Mouse (Mus musculus): ENCODE measurements around the gene Ndufaf7.
A peak's percentile ranks its signal among the peaks of the same experiment; 100 is the strongest.

The Ndufaf7 gene

GRCm38 (mm10) chr17:78936466-78937228 lies at the start of gene Ndufaf7, which contains the start of gene Cebpz:
Gene Ndufaf7 (plus strand): TSS chr17:78937136.
Gene Cebpz (minus strand): TSS chr17:78937066.
- DNase-seq (ENCODE audit: low read depth, low spot score), result peak; percentile 99

DNA sequence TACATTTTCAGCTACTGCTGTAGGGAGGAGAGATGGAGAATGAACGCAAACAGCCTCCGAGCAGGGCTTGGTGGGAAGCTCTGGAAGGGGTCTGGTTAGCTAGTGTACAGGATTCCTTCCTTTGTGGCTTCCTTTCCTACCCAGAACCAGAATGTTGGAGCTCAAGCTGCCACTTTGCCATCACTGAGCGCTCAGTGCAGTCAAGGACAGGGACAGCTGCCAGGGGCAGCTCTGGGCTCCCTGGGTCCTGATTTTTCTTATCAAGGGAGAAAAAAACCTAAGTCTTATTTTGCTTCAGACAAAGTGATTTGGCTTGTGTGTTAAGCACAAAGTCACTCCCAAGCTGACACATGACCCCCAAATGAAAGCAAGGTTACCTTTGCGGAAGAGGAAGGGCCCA lies 48.4 kb upstream of the Ndufaf7 start:
- DNase-seq (ENCODE audit: low read depth, low spot score), result no peak

GRCm38 (mm10) chr17:78889184-78889583 lies 47.8 kb upstream of the Ndufaf7 start:
- DNase-seq (ENCODE audit: low read depth, low spot score), result no peak

- no peak for DNase-seq (ENCODE audit: low read depth, low spot score)
These were observed 45.9 kb upstream of the Ndufaf7 start for GRCm38 (mm10) chr17:78891020-78891419.

GRCm38 (mm10) chr17:78894991-78895390 lies 41.9 kb upstream of the Ndufaf7 start:
- DNase-seq (ENCODE audit: low read depth, low spot score), result no peak

- peak; percentile 58 for DNase-seq (ENCODE audit: low read depth, low spot score)
These were observed 41.5 kb upstream of the Ndufaf7 start for GRCm38 (mm10) chr17:78895394-78895793.

GRCm38 (mm10) chr17:78903158-78903557 lies 33.8 kb upstream of the Ndufaf7 start:
- DNase-seq (ENCODE audit: low read depth, low spot score), result no peak

GRCm38 (mm10) chr17:78906892-78907291 lies 30.0 kb upstream of the Ndufaf7 start, which contains the start of gene Sult6b1:
Gene Sult6b1 (minus strand): TSS chr17:78906992.
- DNase-seq (ENCODE audit: low read depth, low spot score), result no peak

DNA sequence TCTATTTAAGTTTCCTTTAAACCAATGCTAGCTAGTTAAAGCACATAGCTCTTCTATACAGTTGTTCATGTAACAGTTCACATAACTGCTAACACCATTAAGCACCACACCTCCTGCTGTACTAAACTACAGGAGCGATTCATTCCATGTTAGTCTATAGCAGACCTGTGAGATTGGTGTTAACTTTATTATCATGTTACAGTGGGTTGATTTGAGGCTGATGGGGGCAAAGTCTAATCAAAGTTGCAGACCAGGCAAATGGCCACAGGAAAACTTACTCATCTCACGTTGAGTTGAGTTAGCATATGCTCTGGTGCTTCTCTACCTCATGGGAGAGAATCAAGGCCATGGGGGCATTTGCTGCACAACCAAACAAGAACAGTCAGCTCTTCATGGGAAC lies 27.6 kb upstream of the Ndufaf7 start:
- no peak for DNase-seq (ENCODE audit: low read depth, low spot score)

DNA sequence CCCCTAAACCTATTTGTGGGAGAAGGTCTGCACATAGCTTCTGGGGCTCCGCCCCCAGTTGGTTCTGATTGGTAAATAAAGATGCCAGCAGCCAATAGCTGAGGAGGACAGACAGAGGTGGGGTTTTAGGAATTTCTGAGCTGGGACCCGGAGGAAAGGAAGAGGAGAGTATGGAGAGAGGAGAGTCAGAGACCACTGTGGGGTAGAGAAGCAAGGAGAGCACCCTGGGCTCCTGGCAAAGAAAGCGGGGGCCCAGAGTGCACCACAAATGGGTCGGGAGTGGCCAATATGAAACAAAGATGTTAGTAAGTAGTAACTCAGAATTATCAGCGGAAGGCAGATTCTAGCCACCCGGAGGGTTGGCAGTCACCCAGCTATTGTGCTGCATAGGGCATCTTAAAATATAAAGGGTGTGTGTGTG lies 24.1 kb upstream of the Ndufaf7 start:
- no peak for DNase-seq (ENCODE audit: low read depth, low spot score)

DNA sequence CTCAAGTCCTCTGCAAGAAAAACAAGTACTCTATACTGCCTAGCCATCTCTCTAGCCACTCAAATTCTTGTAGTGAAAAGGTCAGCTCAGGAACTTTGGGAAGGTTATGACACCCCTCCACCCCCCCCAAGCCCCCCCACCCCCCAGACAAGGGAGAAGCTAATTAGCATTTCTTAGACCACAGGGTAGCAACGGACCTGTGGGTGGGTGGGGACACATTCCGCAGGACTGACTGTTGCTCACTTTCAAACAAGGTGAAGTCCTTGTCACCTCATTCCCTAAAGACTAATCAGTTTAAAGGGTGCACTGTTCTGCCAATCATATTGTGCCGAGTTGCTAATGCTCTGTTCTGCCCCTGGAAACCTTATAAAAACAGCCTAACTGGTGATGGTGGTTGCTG lies 23.0 kb upstream of the Ndufaf7 start:
- no peak for DNase-seq (ENCODE audit: low read depth, low spot score)

GRCm38 (mm10) chr17:78915772-78916171 lies 21.2 kb upstream of the Ndufaf7 start:
- DNase-seq (ENCODE audit: low read depth, low spot score), result no peak

GRCm38 (mm10) chr17:78916369-78916813 lies 20.5 kb upstream of the Ndufaf7 start, which contains the start of gene Cebpzos:
Gene Cebpzos (plus strand): TSS chr17:78916500.
- DNase-seq (ENCODE audit: low read depth, low spot score), result peak; percentile 90

DNA sequence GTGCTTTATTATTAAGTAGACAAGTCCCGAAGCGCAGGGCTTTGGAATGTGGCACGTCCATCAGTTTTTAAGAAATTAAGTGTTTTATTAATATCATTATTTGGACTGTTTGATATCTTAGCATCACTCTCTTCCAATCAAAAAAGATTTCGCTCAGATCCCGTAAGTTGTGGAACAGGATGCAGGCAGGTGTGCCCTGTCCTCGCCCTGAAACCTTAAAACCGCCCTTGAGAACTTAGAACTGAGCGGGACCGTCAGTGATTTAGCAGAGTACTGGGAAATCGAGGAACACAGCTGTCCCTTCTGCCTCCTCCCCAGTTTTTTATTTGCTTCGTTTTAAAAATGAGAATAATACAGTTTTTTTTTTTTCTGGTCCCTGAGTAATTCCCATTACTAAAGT lies 20.0 kb upstream of the Ndufaf7 start:
- no peak for DNase-seq (ENCODE audit: low read depth, low spot score)

- no peak for DNase-seq (ENCODE audit: low read depth, low spot score)
These were observed 19.2 kb upstream of the Ndufaf7 start for GRCm38 (mm10) chr17:78917696-78918095.

- DNase-seq (ENCODE audit: low read depth, low spot score), result no peak
These were observed 1.1 kb upstream of the Ndufaf7 start for GRCm38 (mm10) chr17:78935857-78936256.

DNA sequence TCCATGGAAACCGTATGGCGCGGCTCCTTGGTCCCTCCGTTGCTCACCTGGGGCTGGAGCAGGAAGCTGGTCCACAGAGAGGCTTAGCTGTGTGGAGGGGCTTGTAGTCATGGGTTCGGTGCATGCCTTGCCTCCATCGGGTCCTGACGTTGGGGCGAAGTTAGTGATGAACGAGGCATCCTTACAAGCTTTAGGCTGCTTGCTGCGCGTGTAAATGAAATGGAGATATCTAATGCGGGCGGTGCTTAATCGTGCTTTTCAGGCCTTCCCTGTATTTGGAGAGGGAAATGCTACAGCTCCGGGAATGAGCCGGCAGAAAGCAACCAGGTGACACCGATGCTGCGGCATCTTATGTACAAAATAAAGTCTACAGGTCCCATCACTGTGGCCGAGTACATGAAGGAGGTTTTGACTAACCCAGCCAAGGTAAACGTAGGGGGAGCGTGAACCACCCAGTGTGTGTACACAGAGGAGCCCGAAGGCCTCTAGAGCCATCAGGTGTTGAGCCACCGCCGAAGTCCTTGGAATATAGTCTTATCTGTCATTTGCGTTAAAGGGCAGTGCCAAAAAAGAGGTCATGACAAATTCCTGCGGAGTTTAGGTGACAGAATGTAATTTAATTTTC lies 405 bp downstream of the Ndufaf7 start:
- DNase-seq (ENCODE audit: low read depth, low spot score), result no peak

DNA sequence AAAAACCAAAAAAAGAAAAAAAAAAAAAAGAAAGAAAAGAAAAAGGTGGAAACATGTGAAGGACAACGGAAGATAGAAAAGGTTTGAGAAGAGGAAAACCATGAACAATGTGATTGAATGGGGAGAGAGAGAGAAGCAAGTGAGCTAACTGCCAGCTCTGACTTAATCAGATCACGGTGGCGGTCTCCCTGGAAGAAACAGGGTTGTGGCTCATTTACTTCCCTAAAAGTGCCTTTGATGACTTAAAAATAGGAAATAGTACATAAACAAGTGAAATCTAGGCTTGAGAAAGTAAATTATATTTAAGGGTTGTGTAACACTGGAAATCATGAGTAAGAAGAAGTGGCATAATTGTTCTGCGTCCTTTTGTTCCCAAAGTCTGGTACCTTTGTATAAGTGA lies 2.0 kb downstream of the Ndufaf7 start:
- no peak for DNase-seq (ENCODE audit: low read depth, low spot score)

GRCm38 (mm10) chr17:78942579-78942978 lies 5.6 kb downstream of the Ndufaf7 start:
- no peak for DNase-seq (ENCODE audit: low read depth, low spot score)

DNA sequence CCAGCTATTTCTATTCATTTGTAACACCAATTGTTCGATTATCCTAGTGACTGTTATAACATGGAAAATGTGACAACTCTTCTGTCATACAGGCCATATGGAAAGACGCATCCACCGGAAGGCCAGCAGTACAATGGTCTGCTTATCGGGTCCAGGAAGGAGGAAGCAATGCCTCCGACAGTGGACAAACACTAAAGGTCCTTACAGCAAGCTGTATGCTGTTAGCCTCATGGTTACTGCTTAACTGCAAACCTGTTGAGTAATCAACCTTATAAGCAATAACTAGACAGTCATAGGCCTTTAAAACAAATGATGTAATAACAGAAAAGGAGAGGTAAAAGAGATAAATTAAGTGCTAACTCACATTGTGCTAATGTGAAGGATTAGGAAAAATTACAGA lies 14.3 kb downstream of the Ndufaf7 start:
- DNase-seq (ENCODE audit: low read depth, low spot score), result no peak

GRCm38 (mm10) chr17:78952070-78952469 lies 15.1 kb downstream of the Ndufaf7 start:
- DNase-seq (ENCODE audit: low read depth, low spot score), result no peak

DNA sequence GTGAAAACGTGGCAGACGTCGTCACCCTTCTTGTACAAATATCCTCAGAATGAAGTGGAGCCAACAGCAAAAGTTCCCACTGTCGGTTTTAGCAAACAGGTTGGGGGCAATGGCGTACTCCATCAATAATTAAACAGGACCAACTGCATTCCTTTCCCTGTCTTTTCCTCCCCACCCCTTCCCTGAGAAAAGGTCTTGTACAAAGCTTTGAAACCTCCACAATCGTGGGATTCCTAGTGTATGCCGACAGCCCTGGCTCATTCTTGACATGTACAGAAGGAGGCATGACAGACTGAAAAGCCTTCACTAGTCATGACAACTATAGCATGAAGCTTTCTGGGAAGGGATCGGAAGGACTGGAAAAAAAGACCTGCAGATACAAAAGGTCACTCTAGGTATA lies 16.3 kb downstream of the Ndufaf7 start:
- DNase-seq (ENCODE audit: low read depth, low spot score), result no peak

GRCm38 (mm10) chr17:78959473-78959872 lies 22.5 kb downstream of the Ndufaf7 start:
- DNase-seq (ENCODE audit: low read depth, low spot score), result no peak

Data from mesoderm, embryonic 11.5 days (tissue).